Mouse (Mus musculus) ES-E14 (cell line): ENCODE measurements around the gene Aldh1a3. TPM values are rescaled to one million over a fixed set of nuclear protein-coding genes. Genes with fewer than 3 reads are reported as not detected.

ENCODE experiments used
- DNase-seq: peaks from one replicate; pipeline ENCODE4 v3.0.0-alpha.2; 2013; ENCODE audit warnings: low read depth, low spot score
- H3K27ac ChIP-seq: 2 replicates; pipeline ENCODE4 v1.5.1; 2012; ENCODE audit warnings: low read depth, mild to moderate bottlenecking, low read length, moderate library complexity, mixed read lengths; ENCODE audit not compliant: poor library complexity, insufficient read depth, severe bottlenecking
- H3K36me3 ChIP-seq: 2 replicates; pipeline ENCODE4 v1.6.1; 2012; ENCODE audit warnings: mild to moderate bottlenecking, low read length, moderate library complexity, mixed read lengths; ENCODE audit not compliant: control insufficient read depth, poor library complexity, insufficient read depth, severe bottlenecking
- H3K4me1 ChIP-seq, 2 experiments: fragments of 150-350 bp in 1 of 2; sonication (generic) in 1 of 2; 2 replicates each; pipeline ENCODE4 v1.6.1; 2012; ENCODE audit warnings: low read length in 2 of 2, mild to moderate bottlenecking in 1 of 2, mixed read lengths in 1 of 2; ENCODE audit not compliant: control insufficient read depth in 2 of 2, insufficient read depth in 2 of 2, poor library complexity in 1 of 2
- H3K4me3 ChIP-seq, 2 experiments: fragments of 150-350 bp in 1 of 2; sonication (generic) in 1 of 2; 2 replicates each; pipeline ENCODE4 v1.5.1; 2012; ENCODE audit warnings: low read length in 2 of 2, low read depth in 1 of 2, mild to moderate bottlenecking in 1 of 2, mixed read lengths in 1 of 2; ENCODE audit not compliant: insufficient read depth in 1 of 2, poor library complexity in 1 of 2, severe bottlenecking in 1 of 2
- H3K9ac ChIP-seq: 2 replicates; pipeline ENCODE4 v1.6.1; 2012; ENCODE audit warnings: low read depth, mild to moderate bottlenecking, low read length, mixed read lengths; ENCODE audit not compliant: poor library complexity, insufficient read depth, severe bottlenecking
- H3K9me3 ChIP-seq: fragments of 150-350 bp; sonication (generic); 2 replicates; pipeline ENCODE4 v1.6.1; 2012; ENCODE audit warnings: low read depth, mild to moderate bottlenecking, low read length; ENCODE audit not compliant: control insufficient read depth, insufficient read depth
- CHD2 ChIP-seq: IDR thresholded peaks from 2 replicates; pipeline ENCODE4 v1.6.1; 2014; ENCODE audit warnings: mild to moderate bottlenecking, low read depth, low read length, inconsistent platforms
- HCFC1 ChIP-seq: IDR thresholded peaks from 2 replicates; pipeline ENCODE4 v1.6.1; 2012; ENCODE audit warnings: low read length, inconsistent platforms, borderline replicate concordance; ENCODE audit not compliant: insufficient read depth
- MAFK ChIP-seq: IDR thresholded peaks from 2 replicates; pipeline ENCODE4 v1.6.1; 2014; ENCODE audit warnings: mild to moderate bottlenecking, low read depth, low read length, inconsistent platforms; ENCODE audit not compliant: insufficient read depth
- ZC3H11A ChIP-seq: IDR thresholded peaks from 2 replicates; pipeline ENCODE4 v1.6.1; 2012; ENCODE audit warnings: low read depth, mild to moderate bottlenecking, inconsistent platforms, low read length, borderline replicate concordance
- ZNF384 ChIP-seq: IDR thresholded peaks from 2 replicates; pipeline ENCODE4 v1.6.1; 2012; ENCODE audit warnings: low read depth, low read length, inconsistent platforms
- in situ Hi-C, 2 experiments: fragments of 600-800 bp; cut with MboI; formaldehyde crosslinking; loops; one replicate each; pipeline ENCODE4 v1.15.1; 2025; ENCODE audit warnings: low sequenced_read_pairs in 2 of 2, inconsistent platforms in 1 of 2; ENCODE audit not compliant: unreplicated experiment in 2 of 2
- total RNA-seq: library from RNA; depleted of rRNA; stranded (reverse); fragments of 300-350 nt; gene quantifications from 2 replicates; pipeline ENCODE4 v1.2.3, GENCODE M21; 2012

The Aldh1a3 gene
- total RNA-seq, 1 experiment = 12.4 TPM

DNA sequence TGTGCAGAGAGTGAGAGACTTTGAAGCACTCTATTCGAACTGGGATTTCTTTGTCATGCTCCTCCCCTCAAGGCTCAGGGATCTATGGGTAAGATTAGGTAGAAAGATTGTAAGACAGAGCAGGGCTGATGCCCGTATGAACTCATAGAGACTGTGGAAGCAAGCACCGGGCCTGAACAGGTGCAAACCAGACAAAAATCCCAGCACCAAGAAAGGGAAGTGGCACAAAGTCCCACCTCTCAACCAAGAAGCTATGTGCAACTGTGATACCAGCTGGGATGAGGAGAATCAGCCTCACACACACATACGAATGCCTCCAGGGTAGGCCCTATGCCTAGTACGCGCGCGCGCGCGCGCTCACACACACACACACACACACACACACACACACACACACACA is 41.5 kb downstream of the Aldh1a3 start:
- in situ Hi-C loops = no loop called here
- H3K9me3 ChIP-seq = no peaks in the 10 kb centered on the region
- TF ChIP-seq ZNF384 = no peak
- no peak for TF ChIP-seq HCFC1
- no peak for TF ChIP-seq ZC3H11A
- no peak for TF ChIP-seq MAFK
- TF ChIP-seq CHD2 = no peak
- H3K9ac ChIP-seq = no peak overlapping the region
- DNase-seq = no peak
- no peak overlapping the region for H3K4me3 ChIP-seq
- no peak overlapping the region for H3K27ac ChIP-seq
- no peaks in the 10 kb centered on the region for H3K4me1 ChIP-seq
- no peaks in the 10 kb centered on the region for H3K36me3 ChIP-seq

GRCm38 (mm10) chr7:66384891-66385290 is 42.4 kb downstream of the Aldh1a3 start:
- TF ChIP-seq HCFC1 (no peak), CHD2 (no peak), ZNF384 (no peak), MAFK (no peak), ZC3H11A (no peak)
- no peaks in the 10 kb centered on the region for H3K36me3 ChIP-seq
- H3K27ac ChIP-seq = no peak overlapping the region
- DNase-seq = no peak
- H3K4me3 ChIP-seq = no peak overlapping the region
- H3K4me1 ChIP-seq = no peaks in the 10 kb centered on the region
- in situ Hi-C loops = no loop called here
- H3K9ac ChIP-seq = no peak overlapping the region
- H3K9me3 ChIP-seq = no peaks in the 10 kb centered on the region

DNA sequence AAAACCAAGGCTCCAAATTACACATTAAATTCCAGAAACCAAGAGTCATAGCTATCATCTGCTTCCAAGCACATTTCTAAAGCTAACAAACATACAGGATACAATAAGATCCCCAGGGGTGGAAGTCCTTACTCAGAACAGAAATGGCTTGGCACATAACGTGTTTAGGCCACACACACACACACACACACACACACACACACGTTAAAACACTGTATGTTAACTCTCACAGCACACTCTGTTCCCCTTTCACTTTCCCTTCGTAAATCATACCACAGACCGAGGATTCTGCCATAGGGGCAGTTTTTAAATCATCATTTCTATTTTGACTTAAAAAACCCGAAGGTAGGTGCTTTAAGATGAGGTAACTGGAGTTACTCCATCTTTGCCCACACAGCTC is 43.1 kb downstream of the Aldh1a3 start:
- in situ Hi-C loops = no loop called here
- DNase-seq = no peak

DNA sequence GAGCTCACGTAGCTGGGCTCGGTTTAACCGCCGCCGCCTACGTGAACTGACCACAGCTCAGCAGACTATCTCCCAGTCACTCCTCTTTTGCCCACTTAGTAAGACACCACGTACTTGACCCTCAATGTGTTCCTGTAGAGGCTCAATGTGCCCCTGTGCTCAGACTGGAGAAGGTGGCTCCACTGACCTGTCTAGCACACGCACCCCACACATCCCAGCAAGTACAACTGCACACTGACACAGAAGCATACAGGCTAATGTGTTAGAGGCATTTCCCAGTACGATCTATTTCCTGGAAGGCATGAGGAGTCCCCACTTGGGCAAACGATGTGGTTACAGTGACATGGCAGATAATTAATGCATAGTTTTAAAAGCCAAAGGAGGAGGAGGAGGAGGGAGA is 50.8 kb downstream of the Aldh1a3 start:
- in situ Hi-C loops = no loop called here
- no peak for DNase-seq
- Histone ChIP-seq H3K27ac (no peak overlapping the region), H3K4me1 (peaks cover 0 to 3% of the 10 kb centered on the region in 2 experiments; a peak in 1 of 4 replicates), H3K9ac (no peak overlapping the region), H3K4me3 (no peak overlapping the region), H3K36me3 (no peaks in the 10 kb centered on the region), H3K9me3 (no peaks in the 10 kb centered on the region)
- TF ChIP-seq ZC3H11A (no peak), ZNF384 (no peak), CHD2 (no peak), HCFC1 (no peak), MAFK (no peak)

More for the DNA sequence above, 43.1 kb downstream of the Aldh1a3 start:
- Histone ChIP-seq H3K27ac (no peak overlapping the region), H3K4me1 (no peaks in the 10 kb centered on the region), H3K36me3 (no peaks in the 10 kb centered on the region), H3K4me3 (no peak overlapping the region), H3K9ac (no peak overlapping the region), H3K9me3 (no peaks in the 10 kb centered on the region)
- TF ChIP-seq CHD2 = no peak
- no peak for TF ChIP-seq MAFK
- no peak for TF ChIP-seq ZC3H11A
- no peak for TF ChIP-seq HCFC1
- no peak for TF ChIP-seq ZNF384

DNA sequence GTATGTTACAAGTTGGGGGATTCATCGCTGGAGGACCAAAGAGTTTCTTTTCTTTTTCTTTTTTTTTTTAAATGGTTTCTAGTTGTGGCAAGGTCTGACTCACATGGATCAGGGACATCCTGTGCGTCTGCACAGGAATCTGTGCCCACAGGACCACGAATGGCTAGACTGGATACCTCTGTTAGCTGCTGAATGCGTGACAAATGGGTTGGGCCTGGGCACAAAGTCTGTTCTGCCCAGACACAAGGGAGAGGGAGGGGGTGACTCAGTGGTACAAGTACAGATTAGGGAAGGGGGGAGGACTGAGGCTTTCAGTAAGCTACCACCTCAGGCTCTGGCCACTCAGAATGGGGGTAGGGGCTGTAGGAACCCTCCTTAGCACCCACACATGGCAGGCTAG is 51.6 kb downstream of the Aldh1a3 start:
- no peak overlapping the region for H3K9ac ChIP-seq
- no peak overlapping the region for H3K27ac ChIP-seq
- TF ChIP-seq HCFC1 = no peak
- TF ChIP-seq MAFK = no peak
- TF ChIP-seq CHD2 = no peak
- no peak for TF ChIP-seq ZC3H11A
- TF ChIP-seq ZNF384 = no peak
- in situ Hi-C loops = no loop called here
- no peaks in the 10 kb centered on the region for H3K9me3 ChIP-seq
- H3K4me3 ChIP-seq = no peak overlapping the region
- H3K4me1 ChIP-seq = peaks cover 0 to 3% of the 10 kb centered on the region in 2 experiments; a peak in 1 of 4 replicates
- no peak for DNase-seq
- no peaks in the 10 kb centered on the region for H3K36me3 ChIP-seq
